Mouse (Mus musculus): ENCODE measurements around the gene Gm20388.

GRCm38 (mm10) chr8:120513638-120514461, 603.2 kb downstream of the Gm20388 start:
- TF ChIP-seq POLR2A (IDR thresholded peaks at IDR 0.05; ENCODE audit: insufficient read depth, low read length) (no peak), CTCF (IDR thresholded peaks at IDR 0.05; ENCODE audit: low read depth, low read length) (no peak)

All from ES-Bruce4 (cell line).